Mouse (Mus musculus) thymus, postnatal 36 days (tissue): ENCODE results near the gene Nckap5.
"Not testable (repeated sequence)": the region's sequence is repeated elsewhere in the genome, so short reads cannot be mapped to it uniquely, and the experiment has no call there.

ENCODE experiments used
- DNase-seq, 2 experiments: peaks; one replicate each; pipeline ENCODE4 v3.0.0; 2022; ENCODE audit warnings: mixed read lengths in 2 of 2

Nckap5 gene

GRCm38 (mm10) chr1:126830031-126830927 lies at the start of gene Nckap5:
Nckap5 (minus strand) TSS chr1:126830799.
- DNase-seq: peak; percentile 15 to 24

DNA sequence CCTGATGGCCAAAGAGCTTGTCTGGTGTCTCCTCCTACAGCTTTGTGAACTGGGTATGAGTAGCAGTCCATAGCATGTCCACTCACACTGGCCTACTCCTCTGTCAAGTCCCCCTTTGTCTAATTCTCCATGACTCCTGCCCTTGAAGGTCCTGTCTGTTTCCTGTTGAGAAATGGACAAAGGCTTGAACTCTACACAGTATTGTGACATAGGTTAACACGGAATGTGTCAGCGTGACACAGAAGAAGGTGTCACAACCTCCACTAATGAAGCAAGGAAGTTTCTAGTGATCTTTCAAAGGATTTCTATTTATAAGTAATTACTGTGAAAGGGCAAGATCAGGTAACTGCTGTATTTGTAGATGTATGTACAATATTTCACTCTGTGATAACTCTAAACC lies 46.9 kb upstream of the Nckap5 start:
- no peak for DNase-seq

DNA sequence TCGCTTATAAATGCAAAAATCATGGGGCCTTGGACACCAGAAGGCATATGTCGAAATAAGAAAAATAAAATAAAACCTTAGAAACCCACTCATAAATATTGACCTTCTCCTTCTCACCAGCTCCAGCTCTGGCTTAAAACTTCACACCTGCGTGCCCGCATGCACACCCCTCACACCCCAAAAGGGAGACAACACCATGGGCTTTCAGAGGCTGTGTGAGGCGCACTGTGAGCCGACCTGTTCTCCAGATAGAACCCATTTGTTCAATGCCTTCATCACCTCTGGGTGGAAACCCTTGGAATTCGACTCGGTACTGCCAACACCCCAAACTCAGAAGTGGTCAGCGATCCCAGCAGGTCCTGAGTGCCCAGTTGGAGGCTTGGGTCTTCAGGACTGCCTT lies 37.8 kb upstream of the Nckap5 start:
- DNase-seq: no peak

DNA sequence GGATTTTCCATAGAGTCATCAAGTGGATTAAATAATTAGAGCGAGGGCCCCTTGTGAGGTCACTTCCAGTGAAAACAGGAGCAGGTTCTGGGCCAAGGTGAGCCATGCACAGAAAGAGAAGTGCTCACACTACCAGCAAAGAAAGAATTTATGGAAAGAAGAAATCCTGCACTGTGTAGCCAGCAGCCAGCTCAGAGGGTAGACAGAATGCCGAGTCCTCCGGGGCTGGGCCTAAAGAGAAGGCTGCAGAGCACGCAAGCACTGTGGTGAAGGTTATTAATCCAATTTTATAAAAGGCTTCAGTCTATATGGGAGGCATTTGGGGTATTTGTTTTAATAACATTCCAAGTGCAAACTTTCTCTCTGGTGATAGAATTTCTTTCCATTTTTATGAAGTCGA lies 37.3 kb upstream of the Nckap5 start:
- DNase-seq: no peak

- DNase-seq: no peak
Observed at GRCm38 (mm10) chr1:126865591-126866086, 35.0 kb upstream of the Nckap5 start.

DNA sequence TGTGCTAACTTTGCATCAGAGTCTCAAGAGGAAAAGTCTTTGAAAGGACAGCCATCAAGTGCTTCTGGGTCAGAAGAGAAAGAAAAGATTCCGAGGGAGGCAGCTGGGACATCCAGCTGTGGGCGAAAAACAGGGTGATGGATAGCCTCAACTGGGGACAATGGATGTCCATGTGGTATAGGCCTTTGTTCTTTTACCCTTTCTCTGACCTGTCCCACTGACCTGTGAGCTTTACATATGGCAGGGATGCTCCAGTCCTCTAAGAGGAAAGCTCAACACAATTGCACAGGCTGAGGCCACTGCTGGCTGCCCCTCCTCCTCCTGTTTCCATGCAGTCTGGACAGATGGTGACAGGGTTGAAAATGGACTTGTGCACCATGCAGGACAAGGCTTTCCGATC lies 31.2 kb upstream of the Nckap5 start:
- no peak for DNase-seq

- no peak for DNase-seq
Observed at GRCm38 (mm10) chr1:126860537-126860936, 29.9 kb upstream of the Nckap5 start.

DNA sequence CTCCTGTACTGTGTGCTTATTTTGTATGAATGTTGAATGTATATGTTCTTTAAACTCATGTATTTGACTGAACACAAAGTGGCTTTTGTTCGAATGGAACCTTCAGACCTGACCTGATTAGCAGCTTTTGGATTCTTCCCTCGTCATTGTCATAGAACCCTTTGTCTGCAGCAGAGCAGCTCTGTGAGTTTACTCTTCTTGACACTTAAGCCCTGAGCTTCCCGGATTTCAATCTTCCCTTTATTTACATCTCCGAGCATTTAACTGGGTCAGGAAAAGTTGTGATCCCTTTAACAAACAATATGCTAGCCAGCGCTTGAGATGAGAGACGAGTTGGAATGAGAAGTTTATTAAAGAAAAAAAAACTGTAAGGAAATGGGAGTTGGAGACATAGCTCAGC lies 18.9 kb upstream of the Nckap5 start:
- no peak for DNase-seq

DNA sequence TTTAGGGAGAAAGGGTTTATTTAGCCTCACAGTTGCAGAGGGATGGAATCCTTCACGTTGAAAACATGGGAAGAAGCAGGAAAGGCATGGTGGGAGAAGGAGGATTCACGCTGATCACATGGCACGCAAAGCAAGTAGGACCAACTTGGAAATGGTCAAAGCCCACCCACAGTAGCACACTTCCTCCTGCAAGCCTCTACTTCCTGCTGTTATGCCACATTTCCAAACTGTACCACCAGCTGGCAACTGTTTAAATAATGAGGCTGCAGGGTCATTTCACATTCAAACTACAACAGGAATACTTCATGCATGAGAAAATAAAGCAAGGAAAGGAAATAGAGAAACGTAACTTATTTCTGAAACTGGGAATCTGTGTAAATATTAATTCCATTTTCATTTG lies 15.7 kb upstream of the Nckap5 start:
- no peak for DNase-seq

GRCm38 (mm10) chr1:126832885-126833284 lies 2.3 kb upstream of the Nckap5 start:
- DNase-seq: no peak

GRCm38 (mm10) chr1:126829031-126829430 lies 1.6 kb downstream of the Nckap5 start:
- DNase-seq: no peak

DNA sequence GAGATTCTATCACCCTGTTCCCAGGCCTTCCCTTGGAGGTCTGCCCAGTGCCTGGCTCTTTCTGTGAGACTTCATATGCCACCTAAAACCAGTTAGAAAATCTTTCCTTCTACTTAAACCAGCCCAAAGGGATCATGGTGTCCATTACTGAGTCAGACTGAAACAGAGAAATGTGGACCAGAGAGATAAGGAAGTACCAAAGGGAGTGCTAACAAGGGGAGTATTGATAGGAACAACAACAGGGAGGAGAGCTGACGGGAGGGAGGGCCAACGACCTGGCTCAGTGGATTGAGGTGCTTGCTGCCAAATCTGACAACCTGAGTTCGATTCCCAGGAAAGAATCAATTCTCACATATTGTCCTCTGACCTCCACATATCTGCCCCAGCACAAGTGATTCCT lies 5.8 kb downstream of the Nckap5 start:
- DNase-seq: no peak

GRCm38 (mm10) chr1:126822246-126822645 lies 8.4 kb downstream of the Nckap5 start:
- DNase-seq: no peak

DNA sequence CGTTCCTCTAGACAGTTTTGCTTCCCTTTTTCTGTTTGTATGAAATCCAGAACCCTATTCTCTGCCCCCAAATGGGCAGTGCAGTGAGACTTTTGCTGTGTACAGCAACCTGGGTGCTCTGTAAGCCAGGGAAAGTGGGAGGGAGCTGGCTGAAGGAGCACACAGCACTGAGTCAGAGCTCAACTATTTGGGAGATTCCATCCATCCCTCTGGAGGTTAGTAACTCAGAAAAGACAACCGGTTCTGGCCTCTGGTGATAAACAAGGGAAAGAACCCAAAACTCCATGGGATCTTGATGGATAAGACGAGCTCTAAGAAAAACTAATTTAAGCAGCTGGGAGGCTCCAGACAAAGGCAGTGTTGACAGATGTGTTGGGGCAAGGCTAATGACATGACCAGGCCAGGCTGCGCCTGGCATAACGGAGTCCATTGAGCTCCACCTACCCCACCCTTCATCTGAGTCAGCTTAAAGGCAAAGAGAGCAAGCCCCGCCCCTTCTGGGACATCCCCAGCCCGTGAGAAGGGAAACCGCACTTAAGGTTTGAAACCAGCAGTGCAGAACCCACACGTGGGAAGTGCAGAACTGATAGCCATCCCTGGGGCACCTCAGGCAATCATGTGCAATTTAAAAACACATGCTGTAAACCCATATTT lies 13.1 kb downstream of the Nckap5 start:
- DNase-seq: peak; percentile 42 to 64

DNA sequence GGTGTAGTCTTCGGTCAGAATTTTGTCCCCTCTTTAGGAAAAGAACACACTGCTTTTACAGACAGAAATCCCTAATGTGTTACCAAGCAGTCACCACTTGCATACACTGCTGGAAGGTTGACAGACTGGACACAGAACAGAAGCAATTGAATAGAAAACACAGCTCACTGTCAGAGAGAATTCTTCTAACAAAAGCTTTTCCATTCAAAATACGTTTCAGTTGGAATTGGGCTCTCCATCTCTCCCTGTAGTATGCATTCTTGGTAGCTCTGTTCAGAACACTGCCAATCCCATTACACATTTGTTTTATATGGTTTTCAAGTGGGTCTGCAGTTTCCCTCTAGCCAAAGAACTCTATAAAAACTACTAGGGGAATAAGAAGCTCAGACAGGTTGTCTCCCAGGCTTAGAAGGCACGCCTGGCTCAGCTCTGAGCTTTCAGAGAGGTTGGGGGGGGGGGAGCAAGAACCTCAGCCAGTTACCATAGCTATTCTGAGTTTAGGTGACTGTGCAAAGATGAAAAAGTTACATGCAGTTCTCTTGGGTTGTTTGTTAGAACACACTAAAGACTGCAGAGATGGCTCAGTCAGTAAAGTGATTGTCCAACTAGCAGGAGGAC lies 23.5 kb downstream of the Nckap5 start:
- no peak for DNase-seq

GRCm38 (mm10) chr1:126806548-126806947 lies 24.1 kb downstream of the Nckap5 start:
- DNase-seq: no peak

DNA sequence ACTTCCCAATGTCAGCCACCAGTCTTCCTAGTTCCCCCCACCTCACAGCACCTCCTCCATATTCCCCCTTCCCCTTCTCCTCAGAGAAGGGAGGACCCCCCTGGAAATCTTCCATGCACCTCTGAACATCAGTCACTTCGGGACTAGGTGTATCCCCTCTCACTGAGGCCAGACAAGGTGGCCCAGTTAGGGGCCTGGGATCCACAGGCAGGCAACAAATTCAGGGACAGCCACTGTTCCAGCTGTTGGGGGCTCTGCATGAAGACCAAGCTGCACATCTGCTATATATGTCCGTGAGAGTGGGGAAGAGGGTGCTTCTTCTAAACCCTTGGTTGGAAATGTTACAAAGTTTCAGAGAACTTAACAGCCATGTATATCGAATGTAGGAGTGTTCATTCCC lies 28.2 kb downstream of the Nckap5 start:
- no peak for DNase-seq

DNA sequence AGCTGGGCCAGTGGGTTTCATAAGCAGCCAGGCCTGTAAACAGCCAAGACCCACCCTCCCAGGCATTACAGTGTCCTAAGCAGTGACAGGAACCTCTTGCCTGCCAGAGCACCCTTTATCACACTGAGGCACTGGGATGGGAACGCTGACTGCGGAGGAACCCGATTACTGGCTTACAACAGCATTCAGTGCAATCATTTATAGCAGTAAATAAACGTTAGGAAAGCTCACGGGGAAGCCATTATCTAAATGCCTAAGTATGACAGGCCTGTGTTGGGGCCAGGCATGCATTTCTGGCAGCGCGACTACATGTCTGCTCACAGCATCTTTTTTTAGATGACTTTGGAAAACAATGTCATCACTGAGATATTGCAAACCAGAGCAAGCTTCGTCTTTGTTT lies 28.9 kb downstream of the Nckap5 start:
- no peak for DNase-seq

- no peak for DNase-seq
Observed at GRCm38 (mm10) chr1:126799379-126799798, 31.2 kb downstream of the Nckap5 start.

DNA sequence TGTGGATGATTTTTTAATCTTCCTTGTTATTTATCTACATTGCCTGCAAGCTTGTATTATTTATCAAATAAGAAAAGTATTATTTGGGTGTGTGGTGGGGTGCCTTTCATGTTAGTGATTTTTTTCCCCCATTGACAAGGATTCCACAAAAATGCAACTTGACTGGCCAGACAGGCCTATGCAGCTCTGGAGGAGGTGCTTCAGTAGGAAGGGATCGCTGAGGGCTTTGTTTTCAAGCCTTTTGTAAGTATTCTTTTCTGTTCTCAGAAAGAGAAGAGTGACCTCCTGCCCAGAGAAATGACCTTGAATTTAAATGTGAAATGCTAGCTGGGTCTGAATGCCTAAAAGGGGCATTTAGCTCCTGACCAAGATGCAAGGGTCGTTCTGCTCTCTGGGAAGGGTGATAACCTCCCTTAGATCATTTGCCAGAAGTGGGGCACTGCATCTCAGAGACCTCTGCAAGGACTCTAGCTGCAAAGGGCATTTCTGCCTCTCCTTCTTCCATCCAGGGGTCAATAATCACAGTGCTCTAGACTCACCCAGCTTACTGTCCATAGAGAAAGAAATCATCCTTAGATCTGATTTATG lies 50.2 kb downstream of the Nckap5 start:
- DNase-seq: not testable (repeated sequence)

- DNase-seq: not testable (repeated sequence)
Observed at GRCm38 (mm10) chr1:126773947-126774346, 56.7 kb downstream of the Nckap5 start.

DNA sequence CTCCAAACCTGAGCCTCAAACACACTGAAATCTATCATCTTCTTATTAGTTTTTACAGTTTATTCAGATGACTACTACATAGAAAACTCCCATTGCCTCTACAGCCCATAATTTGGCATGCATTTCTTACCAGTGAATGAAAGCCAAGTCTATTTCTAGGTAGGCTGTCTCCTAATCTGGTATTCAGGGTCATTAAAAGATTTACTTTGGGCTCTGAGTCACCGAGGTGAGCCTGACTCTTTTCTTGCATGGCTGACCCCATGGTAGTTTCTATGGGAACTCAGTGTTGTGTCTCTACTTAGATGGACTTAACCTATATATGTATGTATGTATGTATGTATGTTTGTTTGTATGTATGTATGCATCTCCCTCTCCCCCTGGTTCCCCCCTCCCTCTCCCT lies 63.6 kb downstream of the Nckap5 start:
- no peak for DNase-seq

DNA sequence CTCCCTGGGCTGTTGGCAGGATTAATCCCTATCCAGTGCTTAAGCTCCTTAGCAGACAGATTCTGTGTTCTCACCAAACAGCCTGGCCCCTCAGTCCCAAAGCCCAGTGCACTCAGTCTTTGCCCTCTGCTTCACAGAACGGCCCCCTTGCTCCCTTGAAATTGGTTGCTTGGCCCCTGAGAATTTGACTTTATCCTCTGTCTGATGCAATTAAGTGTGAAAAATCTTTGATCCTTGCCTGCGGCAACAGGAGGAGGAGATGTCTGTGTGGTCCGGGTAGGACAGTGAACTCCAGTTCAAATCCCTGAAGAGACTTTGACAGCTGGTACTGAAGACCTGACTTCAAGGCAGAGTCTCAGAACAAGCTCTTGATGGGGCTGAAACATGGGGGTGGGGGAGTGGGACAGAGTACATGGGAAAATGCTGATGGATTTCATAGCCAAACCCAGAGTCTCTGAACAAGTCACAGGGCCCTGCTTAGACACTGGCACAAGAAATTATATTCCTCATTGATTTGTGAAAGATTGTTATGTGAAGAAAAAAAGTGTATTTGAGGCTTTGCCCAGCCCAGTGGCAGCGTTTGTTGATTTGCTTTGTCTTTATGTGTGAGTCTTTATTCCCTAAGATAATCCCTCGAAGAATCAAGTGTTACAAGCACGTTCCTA lies 65.0 kb downstream of the Nckap5 start:
- no peak for DNase-seq
